Mouse (Mus musculus) left cerebral cortex, postnatal 36 days (tissue): ENCODE measurements at regions not wholly inside any gene's neighbourhood (a gene's known extent, or its start where the extent isn't known, plus 50 kb on each side); places are given as distances from the start of the nearest gene placed in this dataset.

ENCODE experiments used
- DNase-seq, 2 experiments: peaks; one replicate each; pipeline ENCODE4 v3.0.0; 2021 to 2022; ENCODE audit warnings: low spot score in 2 of 2, mixed read lengths in 1 of 2
- intact Hi-C: fragments of 180-260 bp; cut with DNase I; formaldehyde crosslinking; loops from one replicate; pipeline ENCODE4 v1.15.1; 2025

DNA sequence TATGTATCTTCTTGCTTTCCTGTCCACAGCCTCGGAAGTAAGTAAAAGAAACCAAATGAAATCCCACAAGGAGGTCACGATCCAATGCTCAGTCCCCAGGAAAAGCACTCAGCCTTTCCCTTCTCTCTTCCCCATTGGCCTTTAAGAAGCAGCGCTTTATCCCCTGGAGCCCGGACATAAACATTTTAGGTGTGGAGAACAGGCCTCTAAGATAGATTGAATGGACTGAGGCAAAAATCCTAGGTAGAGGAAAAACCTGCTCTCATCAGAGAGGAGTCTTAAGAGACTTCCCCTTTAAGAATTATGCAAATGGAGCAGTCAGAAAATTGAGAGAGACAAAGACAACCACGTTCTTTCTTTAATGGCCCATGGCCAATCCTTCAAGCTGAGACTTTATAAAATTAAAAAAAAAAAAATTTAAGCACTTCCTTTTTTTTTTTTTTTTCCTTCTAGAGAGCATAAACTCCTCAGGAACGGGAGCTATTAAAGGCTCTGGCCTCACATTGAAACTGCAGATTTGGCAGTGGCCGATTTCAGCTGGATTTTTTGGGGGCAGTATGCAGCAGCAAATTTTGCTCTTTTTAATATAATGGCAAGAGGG lies 1020.5 kb downstream of the 9330182O14Rik start:
- intact Hi-C loops, result no loop called here
- no peak for DNase-seq

DNA sequence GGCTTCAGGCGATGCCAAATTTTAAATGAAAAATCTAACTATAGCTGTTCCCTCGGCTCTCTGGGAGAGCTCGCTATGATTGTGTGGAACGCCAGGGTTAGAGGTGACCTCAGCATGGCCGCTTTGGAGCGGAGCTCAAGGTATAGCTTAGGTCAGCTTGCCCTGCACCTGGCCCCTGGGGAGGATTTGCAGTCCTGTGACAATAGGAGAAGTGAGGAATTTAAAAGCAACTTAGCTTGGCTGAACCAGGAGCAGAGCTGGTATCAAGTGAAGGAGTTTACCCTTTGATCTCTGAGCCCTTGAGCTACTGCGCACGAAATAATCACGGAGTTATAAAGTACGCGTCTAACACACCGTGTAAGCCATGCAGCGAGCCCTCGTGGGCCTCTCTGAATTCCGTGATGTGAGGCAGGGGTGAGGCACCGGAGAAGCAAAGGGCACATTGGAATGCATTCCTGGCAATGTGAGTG lies 1021.0 kb downstream of the 9330182O14Rik start:
- intact Hi-C loops, result no loop called here
- peak in 1 of 2 experiments; percentile 14 for DNase-seq

DNA sequence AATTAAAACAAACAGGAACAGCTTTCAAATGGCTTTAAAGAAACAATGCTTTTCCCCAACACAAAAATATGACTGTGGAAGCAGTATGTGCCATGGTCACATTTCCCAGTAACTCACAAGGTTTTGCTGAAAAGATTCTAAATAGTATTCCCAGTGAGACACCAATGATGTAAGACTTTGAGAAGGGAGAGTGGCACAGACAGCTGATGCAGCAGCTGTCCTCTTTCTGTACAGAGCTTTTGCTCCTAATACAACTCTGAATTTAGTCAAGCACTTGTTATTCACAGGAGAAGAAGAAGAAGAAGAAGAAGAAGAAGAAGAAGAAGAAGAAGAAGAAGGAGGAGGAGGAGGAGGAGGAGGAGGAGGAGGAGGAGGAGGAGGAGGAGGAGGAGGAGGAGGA lies 1023.6 kb downstream of the 9330182O14Rik start:
- no peak for DNase-seq
- intact Hi-C loops, result no loop called here

DNA sequence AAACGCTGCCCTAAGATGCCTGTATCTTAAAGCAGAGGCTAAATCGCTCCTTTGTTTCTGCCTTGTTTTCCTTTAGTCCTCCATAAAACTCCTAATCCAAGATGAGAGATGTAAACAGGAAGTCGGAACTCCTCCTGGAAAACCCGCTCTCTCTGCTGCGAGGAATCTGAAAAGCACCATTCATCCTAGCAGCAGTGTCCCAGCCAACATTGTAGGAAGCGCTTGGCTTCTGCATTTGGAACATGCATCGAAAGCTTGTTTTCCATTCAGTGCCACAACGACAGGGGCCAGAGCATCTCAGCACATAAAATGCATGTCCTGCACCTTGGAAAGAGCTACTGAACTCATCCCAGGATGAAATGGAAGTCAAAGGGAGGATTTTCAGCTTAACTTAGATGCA lies 1028.1 kb downstream of the 9330182O14Rik start:
- intact Hi-C loops, result loop anchor here (2.0 to 10.0 kb wide), 2 partner anchors 623 to 813 kb away; no protein-coding TSS in a partner anchor
- no peak for DNase-seq

DNA sequence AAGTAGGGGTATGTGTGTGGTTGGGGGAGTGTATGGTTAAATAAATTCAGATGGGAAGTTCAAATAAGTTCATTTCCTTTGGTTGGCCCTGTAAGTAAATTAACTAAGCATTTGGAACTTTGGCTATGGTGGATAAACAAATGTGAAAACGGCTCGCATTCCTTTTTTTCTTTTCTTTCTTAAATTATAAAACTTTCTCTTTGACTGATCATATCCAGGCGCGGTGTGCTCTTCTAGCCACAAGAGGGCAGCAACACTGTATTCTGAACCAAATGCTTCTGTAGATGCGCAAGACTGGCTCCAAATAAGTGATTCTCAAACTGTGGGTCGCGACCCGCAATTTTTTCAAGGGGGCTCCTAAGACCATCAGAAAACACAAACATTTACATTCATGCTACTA lies 1028.6 kb downstream of the 9330182O14Rik start:
- intact Hi-C loops, result loop anchor here (2.0 to 10.0 kb wide), 2 partner anchors 622 to 812 kb away; no protein-coding TSS in a partner anchor

DNA sequence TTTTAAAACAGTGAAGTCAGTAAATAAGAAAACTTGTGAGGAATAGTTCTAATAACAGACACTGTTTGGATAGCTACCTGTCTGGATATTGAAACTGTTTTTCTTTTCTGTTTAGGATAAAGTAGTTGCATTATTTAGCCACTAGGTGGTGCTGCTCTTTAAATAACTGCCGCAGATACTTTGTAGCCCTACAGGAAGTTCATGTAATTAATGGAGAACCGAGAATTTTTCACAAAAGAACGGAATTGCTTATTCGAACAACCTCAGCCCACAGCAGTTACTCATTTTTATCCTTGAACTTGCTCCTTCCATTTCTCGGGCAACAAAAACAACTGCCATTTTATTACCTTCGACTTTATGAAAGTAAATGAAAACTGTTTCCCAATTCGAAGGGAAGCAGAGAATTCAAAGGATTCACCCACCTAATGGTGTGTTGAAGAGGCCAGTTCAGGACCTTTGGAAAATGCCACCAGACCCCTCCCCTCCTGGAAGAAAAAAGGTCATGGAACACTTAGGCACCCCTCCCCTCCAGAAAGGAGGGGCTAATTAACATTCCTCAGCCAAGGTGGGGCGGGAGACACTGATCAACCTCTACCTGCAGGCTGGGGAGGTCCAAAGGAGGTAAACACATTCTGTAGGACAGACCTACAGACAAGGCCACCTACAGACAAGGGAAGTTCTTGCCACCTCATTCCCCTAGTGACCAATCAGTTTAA lies 1029.6 kb downstream of the 9330182O14Rik start:
- intact Hi-C loops, result loop anchor here (2.0 to 10.0 kb wide), 2 partner anchors 621 to 811 kb away; no protein-coding TSS in a partner anchor
- no peak for DNase-seq

More for the DNA sequence above, 1028.6 kb downstream of the 9330182O14Rik start:
- DNase-seq, result peak; percentile 24 to 44

DNA sequence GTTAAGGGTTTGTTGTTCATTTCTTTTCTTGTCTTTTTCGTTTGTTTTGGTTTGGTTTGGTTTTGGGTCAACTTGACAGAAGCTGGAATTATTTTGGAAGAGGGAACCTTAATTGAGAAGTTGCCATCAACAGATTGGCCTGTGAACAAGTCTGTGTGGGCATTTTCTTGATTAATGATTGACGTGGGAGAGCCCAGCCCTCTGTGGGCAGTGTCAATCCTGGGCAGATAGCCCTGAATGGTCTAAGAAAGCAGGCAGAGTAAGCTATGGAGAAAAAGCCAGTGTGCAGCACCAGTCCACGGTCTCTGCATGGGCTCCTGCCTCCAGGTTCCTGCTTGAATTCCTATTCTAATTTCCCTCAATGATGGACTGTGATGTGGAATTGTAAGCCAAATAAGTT lies 1031.4 kb downstream of the 9330182O14Rik start:
- DNase-seq, result no peak
- intact Hi-C loops, result loop anchor here (10.0 kb wide), 1 partner anchor 619 kb away; no protein-coding TSS in a partner anchor

DNA sequence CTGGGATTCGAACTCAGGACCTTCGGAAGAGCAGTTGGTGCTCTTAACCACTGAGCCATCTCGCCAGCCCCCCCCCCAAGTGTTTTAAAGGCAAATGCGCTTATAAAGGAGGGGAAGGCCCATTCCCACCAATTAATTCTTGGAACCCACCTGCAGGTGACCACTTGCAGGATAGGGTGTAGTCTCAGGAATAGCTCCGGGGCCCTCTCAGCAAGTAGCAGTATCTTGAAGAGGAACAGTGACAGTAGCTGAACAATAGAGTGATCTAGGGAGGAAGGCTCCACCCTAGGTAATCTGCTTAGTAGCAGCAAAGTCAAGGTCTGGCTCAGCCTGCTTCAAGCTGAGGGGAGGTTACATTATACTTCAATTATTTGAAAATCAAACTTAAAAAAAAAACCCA lies 1056.6 kb downstream of the 9330182O14Rik start:
- intact Hi-C loops, result loop anchor here (5.0 to 10.0 kb wide), 2 partner anchors 467 to 524 kb away; no protein-coding TSS in a partner anchor
- no peak for DNase-seq

DNA sequence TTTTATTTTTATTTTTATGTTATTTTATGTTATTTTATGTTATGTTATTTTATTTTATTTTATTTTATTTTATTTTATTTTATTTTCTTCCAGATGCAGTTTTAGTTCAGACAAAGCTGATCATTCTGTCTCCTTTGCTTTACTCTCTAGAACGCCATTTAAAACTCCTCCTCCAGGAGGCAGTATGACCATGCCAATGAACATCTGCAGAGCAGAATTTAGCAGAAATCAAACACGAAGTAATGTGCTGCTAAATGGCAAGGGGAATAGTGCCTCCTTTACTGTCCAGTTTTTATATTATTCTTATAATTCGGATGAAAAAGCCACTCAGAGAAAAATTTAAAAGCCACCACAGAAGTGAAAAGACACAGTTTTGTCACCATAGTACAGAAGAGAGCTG lies 1059.1 kb downstream of the 9330182O14Rik start:
- intact Hi-C loops, result loop anchor here (5.0 to 10.0 kb wide), 2 partner anchors 464 to 522 kb away; no protein-coding TSS in a partner anchor
- peak; percentile 29 to 62 for DNase-seq

DNA sequence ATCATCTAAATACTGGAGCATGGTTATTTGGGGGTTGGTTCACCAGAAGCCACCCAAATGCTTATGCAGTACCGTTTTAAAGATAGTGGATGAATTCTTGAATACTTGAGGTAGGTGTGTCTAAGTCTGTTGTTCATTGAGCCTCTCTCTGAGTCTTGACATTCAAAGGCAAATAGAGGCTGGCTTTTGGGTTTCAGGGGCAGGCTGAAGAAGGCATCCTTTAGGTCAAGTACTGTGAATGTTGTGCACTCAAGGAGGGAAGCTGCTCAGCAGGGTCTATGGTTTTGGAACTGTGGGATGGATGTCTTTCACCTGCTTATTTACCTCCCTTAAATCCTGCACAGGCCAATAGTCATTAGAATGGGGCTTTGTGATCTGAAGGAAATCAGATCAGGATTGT lies 1089.6 kb downstream of the 9330182O14Rik start:
- DNase-seq, result no peak
- intact Hi-C loops, result no loop called here

DNA sequence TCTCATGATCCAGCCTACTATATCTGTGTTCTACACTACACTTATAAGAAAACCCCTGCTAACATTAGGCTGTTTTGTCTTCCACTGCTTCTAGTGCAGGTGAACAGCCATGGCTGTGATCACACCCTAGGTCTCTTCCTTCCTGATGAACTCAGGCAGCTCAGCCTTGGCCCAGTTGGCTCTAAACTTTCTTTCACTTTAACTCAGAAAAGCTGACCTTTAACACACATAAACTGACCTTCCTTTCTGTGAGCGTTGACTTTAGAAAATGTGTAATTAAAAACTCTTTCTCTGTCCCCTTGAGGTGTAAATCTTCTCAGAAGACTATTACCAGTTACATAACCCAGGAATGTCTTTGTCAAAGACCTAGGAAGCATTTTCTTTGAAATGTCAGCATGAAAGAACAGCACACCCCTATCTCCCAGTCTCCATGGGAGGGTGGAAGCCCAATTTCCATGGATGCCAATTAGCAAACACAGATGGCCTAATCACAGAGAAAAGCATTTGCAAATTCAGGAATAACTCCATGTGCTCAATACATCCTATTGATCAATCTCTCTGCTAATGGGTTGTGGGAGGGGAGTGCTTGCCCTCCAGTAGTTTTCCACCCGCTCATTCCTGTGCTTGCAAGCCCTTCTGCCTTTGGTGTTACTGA lies 1098.4 kb downstream of the 9330182O14Rik start:
- intact Hi-C loops, result no loop called here
- DNase-seq, result no peak
